Mouse (Mus musculus): ENCODE measurements around the gene Ino80d. TPM values are rescaled to one million over a fixed set of nuclear protein-coding genes. Genes with fewer than 3 reads are reported as not detected.

The Ino80d gene
- 8.6 and 9.6 TPM in 2 replicates for polyA plus RNA-seq (2015; fragmentation: Nextera tagmentation; extraction: Ambion mirVana)

GRCm38 (mm10) chr1:63114136-63114781, at the start of gene Ino80d:
Ino80d (minus strand) TSS chr1:63114667.

Small RNA genes within 50 kb of the gene (microRNA-seq; reads per million reads assigned to microRNA genes)
- not detected for gene Gm24557
- gene Gm44468, result not detected

Other genes with a start within 250 kb of the Ino80d start
- gene Eef1b2, start 62.2 kb upstream of the Ino80d start, polyA plus RNA-seq (2015; fragmentation: Nextera tagmentation; extraction: Ambion mirVana), result 453 and 505 TPM in 2 replicates
- 149 and 153 TPM in 2 replicates for gene Ndufs1, start 62.2 kb upstream of the Ino80d start, polyA plus RNA-seq (2015; fragmentation: Nextera tagmentation; extraction: Ambion mirVana)
- gene Gpr1, start 99.9 kb upstream of the Ino80d start, polyA plus RNA-seq (2015; fragmentation: Nextera tagmentation; extraction: Ambion mirVana), result 0.48 and 0.79 TPM in 2 replicates
- gene Zdbf2, start 158.6 kb upstream of the Ino80d start, polyA plus RNA-seq (2015; fragmentation: Nextera tagmentation; extraction: Ambion mirVana), result 40.4 and 49.0 TPM in 2 replicates

All from neural tube, postnatal 0 days (tissue).